Mouse (Mus musculus): ENCODE data around the gene Olfr1510. TPM values are rescaled to one million over a fixed set of nuclear protein-coding genes. Genes with fewer than 3 reads are reported as not detected.
A peak's percentile ranks its signal among the peaks of the same experiment; 100 is the strongest.
"Not testable (repeated sequence)": the region's sequence is repeated elsewhere in the genome, so short reads cannot be mapped to it uniquely, and the experiment has no call there.

Gene Olfr1510
- polyA plus RNA-seq (2012; rRNA removed) = not detected in 2 replicates

DNA sequence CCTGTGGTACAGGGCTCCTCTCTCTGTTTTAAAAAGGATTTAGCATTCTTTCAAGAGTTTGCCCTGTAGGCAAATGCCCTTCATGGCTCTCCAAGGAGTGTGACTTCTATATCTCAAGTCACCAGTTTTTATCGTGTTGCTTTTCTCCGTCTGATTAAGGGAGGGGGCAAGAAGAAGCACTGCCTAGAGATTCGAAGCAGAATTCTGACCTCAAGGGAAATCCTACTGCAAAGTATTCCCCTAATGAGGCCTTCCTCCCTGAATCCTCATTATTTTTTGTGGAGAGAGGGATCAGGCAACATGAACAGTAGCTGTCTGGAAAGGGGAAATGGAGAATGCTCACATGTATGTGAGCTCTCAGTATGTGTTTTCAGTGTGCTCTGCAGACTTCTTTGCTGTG, at the start of gene Olfr1510:
TSS of gene Olfr1510 (minus strand) at position 101 of the 400 bp plus-strand sequence.
- Histone ChIP-seq H3K36me3 (ENCODE audit: control insufficient read depth, insufficient read depth, low read length) (no peaks in the 10 kb centered on the region), H3K4me3 (ENCODE audit: extremely low read depth, insufficient read depth, insufficient read length) (no peak within 1 kb of the TSS), H3K27me3 (ENCODE audit: control insufficient read depth, insufficient read depth, low read length) (no peaks in the 10 kb centered on the region), H3K27ac (ENCODE audit: insufficient read depth, low read length) (no peak within 1 kb of the TSS; the same call in 1 of the 2 replicates), H3K4me1 (ENCODE audit: control insufficient read depth, insufficient read depth, insufficient read length) (no peaks in the 10 kb centered on the region)
- TF ChIP-seq CTCF (IDR thresholded peaks at IDR 0.05; ENCODE audit: extremely low read depth, insufficient read depth, insufficient read length, insufficient replicate concordance) = no peak
- no peak for TF ChIP-seq POLR2A (IDR thresholded peaks at IDR 0.05; ENCODE audit: low read depth, low read length)
- no peak for DNase-seq (ENCODE audit: low read depth in 1 of 2, low spot score in 2 of 2)
- 93% methylated on average over 3 of the region's 3 CpGs for WGBS

DNA sequence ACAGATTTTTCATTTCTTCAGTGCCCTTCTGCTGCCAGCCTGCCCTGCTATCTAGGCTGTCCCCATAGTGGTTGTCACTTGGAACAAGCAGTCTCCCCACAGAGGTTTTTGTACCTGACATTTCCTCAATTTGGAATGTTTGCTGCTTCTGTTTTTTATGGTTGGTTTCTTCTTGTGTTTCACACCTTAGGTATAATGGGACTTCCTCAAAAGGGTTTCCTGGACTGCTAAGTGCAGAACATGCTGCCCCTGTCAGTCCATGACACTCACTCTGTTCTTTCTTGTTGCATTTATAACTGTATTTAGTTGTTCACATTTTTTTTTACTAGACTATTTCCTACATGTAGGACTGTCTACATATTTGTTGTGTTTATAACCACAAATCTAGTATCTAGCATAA, 47.8 kb upstream of the Olfr1510 start:
- no peak overlapping the region for H3K27ac ChIP-seq (ENCODE audit: insufficient read depth, low read length)
- DNase-seq (ENCODE audit: low read depth in 1 of 2, low spot score in 2 of 2) = no peak
- TF ChIP-seq CTCF (IDR thresholded peaks at IDR 0.05; ENCODE audit: extremely low read depth, insufficient read depth, insufficient read length, insufficient replicate concordance) (no peak), POLR2A (IDR thresholded peaks at IDR 0.05; ENCODE audit: low read depth, low read length) (no peak)
- H3K4me1 ChIP-seq (ENCODE audit: control insufficient read depth, insufficient read depth, insufficient read length) = no peaks in the 10 kb centered on the region
- H3K27me3 ChIP-seq (ENCODE audit: control insufficient read depth, insufficient read depth, low read length) = no peaks in the 10 kb centered on the region
- H3K4me3 ChIP-seq (ENCODE audit: extremely low read depth, insufficient read depth, insufficient read length) = no peak overlapping the region
- H3K36me3 ChIP-seq (ENCODE audit: control insufficient read depth, insufficient read depth, low read length) = no peaks in the 10 kb centered on the region

DNA sequence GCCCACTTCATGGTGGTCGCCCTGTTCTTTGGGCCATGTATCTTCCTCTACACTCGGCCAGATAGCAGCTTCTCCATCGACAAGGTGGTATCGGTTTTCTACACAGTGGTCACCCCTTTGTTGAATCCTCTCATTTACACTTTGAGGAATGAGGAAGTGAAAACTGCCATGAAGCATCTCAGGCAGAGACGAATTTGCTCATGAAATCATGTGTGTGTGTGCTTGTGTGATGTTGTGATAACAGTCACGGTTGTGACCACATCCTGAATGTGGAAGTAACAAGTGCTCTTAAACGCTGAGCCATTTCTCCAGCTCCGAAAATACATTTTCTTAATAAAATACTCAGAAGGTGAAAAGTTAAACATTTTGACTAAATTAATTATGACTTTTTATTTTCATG, 37.0 kb upstream of the Olfr1510 start:
- Histone ChIP-seq H3K36me3 (ENCODE audit: control insufficient read depth, insufficient read depth, low read length) (no peaks in the 10 kb centered on the region), H3K4me3 (ENCODE audit: extremely low read depth, insufficient read depth, insufficient read length) (no peak overlapping the region), H3K27me3 (ENCODE audit: control insufficient read depth, insufficient read depth, low read length) (no peaks in the 10 kb centered on the region), H3K27ac (ENCODE audit: insufficient read depth, low read length) (no peak overlapping the region), H3K4me1 (ENCODE audit: control insufficient read depth, insufficient read depth, insufficient read length) (no peaks in the 10 kb centered on the region; the same call in 1 of the 2 replicates)
- peak; percentile 28 to 48 for DNase-seq (ENCODE audit: low read depth in 1 of 2, low spot score in 2 of 2)
- 7% methylated on average over 8 of the region's 8 CpGs for WGBS
- TF ChIP-seq CTCF (IDR thresholded peaks at IDR 0.05; ENCODE audit: extremely low read depth, insufficient read depth, insufficient read length, insufficient replicate concordance) (no peak), POLR2A (IDR thresholded peaks at IDR 0.05; ENCODE audit: low read depth, low read length) (no peak)

DNA sequence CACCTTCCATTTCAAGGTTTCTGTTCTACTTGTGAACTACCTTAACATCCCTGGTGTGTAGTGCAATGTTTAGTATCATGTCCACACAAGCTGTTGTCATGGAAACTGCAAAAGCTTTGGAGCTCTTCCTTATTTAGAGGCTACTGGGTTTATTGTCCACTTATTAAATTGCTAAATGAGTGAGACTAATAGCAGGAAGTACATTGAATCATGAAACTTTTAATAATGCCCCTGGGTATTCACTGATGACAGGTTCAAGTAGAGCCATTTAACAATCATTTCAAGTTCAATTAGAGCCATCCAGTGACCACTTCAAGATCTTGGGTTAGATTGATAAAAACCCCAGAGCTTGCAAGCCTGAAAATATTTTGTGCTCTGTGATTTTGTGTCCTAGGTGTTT, 28.5 kb upstream of the Olfr1510 start, which contains the start of gene Olfr1509:
TSS of gene Olfr1509 (plus strand) at position 301 of the 400 bp plus-strand sequence.
- no peaks in the 10 kb centered on the region for H3K27me3 ChIP-seq (ENCODE audit: control insufficient read depth, insufficient read depth, low read length)
- no peak for DNase-seq (ENCODE audit: low read depth in 1 of 2, low spot score in 2 of 2)
- TF ChIP-seq POLR2A (IDR thresholded peaks at IDR 0.05; ENCODE audit: low read depth, low read length) (no peak), CTCF (IDR thresholded peaks at IDR 0.05; ENCODE audit: extremely low read depth, insufficient read depth, insufficient read length, insufficient replicate concordance) (no peak)
- H3K4me1 ChIP-seq (ENCODE audit: control insufficient read depth, insufficient read depth, insufficient read length) = no peaks in the 10 kb centered on the region
- no peak within 1 kb of the TSS for H3K4me3 ChIP-seq (ENCODE audit: extremely low read depth, insufficient read depth, insufficient read length)
- no peak within 1 kb of the TSS for H3K27ac ChIP-seq (ENCODE audit: insufficient read depth, low read length)
- H3K36me3 ChIP-seq (ENCODE audit: control insufficient read depth, insufficient read depth, low read length) = no peaks in the 10 kb centered on the region

DNA sequence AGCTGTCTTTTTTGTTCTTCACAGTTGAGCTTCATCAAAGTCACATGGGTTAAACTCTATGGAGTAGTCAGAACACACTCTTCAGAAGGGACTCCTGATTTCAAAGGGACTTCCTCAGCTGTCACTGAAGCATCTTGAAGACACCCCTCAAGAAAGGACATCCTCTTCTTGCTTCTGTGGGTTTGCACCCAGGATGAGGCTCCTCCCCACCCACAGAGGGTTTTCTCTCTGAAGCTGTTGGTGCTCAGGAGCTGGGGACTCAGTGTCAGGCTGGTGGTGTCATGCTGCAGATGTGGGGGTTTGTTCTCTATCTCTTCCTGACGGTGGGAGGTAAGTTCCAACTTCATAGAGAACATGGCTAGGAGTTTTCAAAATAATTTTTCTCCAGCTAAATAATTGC, 13.5 kb upstream of the Olfr1510 start:
- no peak overlapping the region for H3K4me3 ChIP-seq (ENCODE audit: extremely low read depth, insufficient read depth, insufficient read length)
- H3K36me3 ChIP-seq (ENCODE audit: control insufficient read depth, insufficient read depth, low read length) = no peaks in the 10 kb centered on the region
- H3K27ac ChIP-seq (ENCODE audit: insufficient read depth, low read length) = no peak overlapping the region
- no peak for TF ChIP-seq CTCF (IDR thresholded peaks at IDR 0.05; ENCODE audit: extremely low read depth, insufficient read depth, insufficient read length, insufficient replicate concordance)
- TF ChIP-seq POLR2A (IDR thresholded peaks at IDR 0.05; ENCODE audit: low read depth, low read length) = no peak
- H3K27me3 ChIP-seq (ENCODE audit: control insufficient read depth, insufficient read depth, low read length) = no peaks in the 10 kb centered on the region
- WGBS = 59% methylated on average over 1 of the region's 1 CpGs
- no peaks in the 10 kb centered on the region for H3K4me1 ChIP-seq (ENCODE audit: control insufficient read depth, insufficient read depth, insufficient read length)
- peak; percentile 5 to 17 for DNase-seq (ENCODE audit: low read depth in 1 of 2, low spot score in 2 of 2)

DNA sequence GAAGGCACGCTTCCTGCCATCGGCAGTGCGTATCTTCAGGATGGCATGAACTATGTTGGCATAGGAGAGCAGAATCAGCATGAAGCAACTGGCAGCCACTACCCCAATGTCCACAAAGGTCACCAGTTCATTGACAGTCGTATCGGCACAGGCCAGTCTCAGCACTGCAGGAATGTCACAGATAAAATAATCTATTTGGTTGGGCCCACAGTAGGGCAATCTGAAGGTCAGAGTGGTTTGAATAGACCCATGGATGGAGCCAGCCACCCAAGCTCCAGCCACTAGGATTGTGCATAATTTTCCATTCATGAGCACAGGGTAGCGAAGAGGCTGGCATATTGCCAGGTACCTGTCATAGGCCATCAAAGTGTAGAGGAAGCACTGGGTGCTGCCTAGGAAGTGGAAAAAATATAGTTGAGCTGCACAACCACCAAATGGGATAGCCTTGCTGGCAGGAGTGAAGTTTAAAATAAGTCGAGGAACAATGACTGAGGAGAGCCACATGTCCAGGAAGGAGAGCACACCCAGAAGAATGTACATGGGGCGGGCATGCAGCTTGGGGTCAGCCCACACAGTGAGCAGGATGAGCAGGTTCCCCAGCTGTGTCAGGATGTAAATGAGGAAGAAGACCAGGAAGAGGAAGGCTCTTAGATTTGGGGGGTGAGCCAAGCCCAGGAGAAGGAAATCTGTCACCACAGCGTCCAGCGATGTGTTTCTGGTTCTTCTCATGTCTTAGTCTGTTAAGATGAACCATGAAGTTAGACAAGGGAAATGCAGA, 3.8 kb downstream of the Olfr1510 start:
- H3K4me3 ChIP-seq (ENCODE audit: extremely low read depth, insufficient read depth, insufficient read length); DNase-seq (ENCODE audit: low read depth in 1 of 2, low spot score in 2 of 2); H3K27ac ChIP-seq (ENCODE audit: insufficient read depth, low read length); H3K36me3 ChIP-seq (ENCODE audit: control insufficient read depth, insufficient read depth, low read length); H3K4me1 ChIP-seq (ENCODE audit: control insufficient read depth, insufficient read depth, insufficient read length); H3K27me3 ChIP-seq (ENCODE audit: control insufficient read depth, insufficient read depth, low read length): not testable (repeated sequence)
- WGBS = 50% methylated on average over 8 of the region's 10 CpGs

DNA sequence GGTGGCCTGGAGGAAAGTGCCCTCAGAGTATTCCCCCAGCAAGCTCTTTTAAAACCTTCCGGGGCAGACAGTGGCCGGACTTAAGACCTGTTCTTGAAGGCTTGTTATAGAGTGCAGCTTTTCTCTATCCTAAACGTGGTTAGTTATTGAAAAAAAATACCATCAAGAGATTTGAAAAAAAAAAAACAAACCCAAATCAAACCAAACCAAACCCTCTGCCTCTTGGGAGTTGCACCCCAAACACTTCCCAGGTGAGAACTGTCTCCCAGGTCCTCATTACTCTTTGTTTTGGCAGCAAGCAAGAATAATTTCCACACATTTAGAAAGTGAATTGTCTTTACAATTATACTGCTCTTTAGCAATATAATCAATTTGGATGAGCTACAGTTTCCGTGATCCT, 16.9 kb downstream of the Olfr1510 start, which contains the start of gene Olfr1511:
TSS of gene Olfr1511 (minus strand) at position 101 of the 400 bp plus-strand sequence.
- Histone ChIP-seq H3K27ac (ENCODE audit: insufficient read depth, low read length) (no peak within 1 kb of the TSS), H3K27me3 (ENCODE audit: control insufficient read depth, insufficient read depth, low read length) (no peaks in the 10 kb centered on the region), H3K36me3 (ENCODE audit: control insufficient read depth, insufficient read depth, low read length) (no peaks in the 10 kb centered on the region), H3K4me3 (ENCODE audit: extremely low read depth, insufficient read depth, insufficient read length) (no peak within 1 kb of the TSS), H3K4me1 (ENCODE audit: control insufficient read depth, insufficient read depth, insufficient read length) (no peaks in the 10 kb centered on the region)
- no peak for DNase-seq (ENCODE audit: low read depth in 1 of 2, low spot score in 2 of 2)
- 79% methylated on average over 4 of the region's 4 CpGs for WGBS
- no peak for TF ChIP-seq CTCF (IDR thresholded peaks at IDR 0.05; ENCODE audit: extremely low read depth, insufficient read depth, insufficient read length, insufficient replicate concordance)
- TF ChIP-seq POLR2A (IDR thresholded peaks at IDR 0.05; ENCODE audit: low read depth, low read length) = no peak

DNA sequence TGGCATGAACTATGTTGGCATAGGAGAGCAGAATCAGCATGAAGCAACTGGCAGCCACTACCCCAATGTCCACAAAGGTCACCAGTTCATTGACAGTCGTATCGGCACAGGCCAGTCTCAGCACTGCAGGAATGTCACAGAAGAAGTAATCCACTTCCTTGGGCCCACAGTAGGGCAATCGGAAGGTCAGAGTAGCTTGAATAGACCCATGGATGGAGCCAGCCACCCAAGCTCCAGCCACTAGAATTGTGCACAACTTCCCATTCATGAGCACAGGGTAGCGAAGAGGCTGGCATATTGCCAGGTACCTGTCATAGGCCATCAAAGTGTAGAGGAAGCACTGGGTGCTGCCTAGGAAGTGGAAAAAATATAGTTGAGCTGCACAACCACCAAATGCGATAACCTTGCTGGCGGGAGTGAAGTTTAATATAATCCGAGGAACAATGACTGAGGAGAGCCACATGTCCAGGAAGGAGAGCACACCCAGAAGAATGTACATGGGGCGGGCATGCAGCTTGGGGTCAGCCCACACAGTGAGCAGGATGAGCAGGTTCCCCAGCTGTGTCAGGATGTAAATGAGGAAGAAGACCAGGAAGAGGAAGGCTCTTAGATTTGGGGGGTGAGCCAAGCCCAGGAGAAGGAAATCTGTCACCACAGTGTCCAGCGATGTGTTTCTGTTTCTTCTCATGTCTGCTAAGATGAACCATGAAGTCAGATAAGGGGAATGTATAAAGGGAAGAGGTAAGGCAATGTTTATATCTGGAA, 23.9 kb downstream of the Olfr1510 start:
- not testable (repeated sequence) for H3K4me1 ChIP-seq (ENCODE audit: control insufficient read depth, insufficient read depth, insufficient read length); H3K4me3 ChIP-seq (ENCODE audit: extremely low read depth, insufficient read depth, insufficient read length); H3K27me3 ChIP-seq (ENCODE audit: control insufficient read depth, insufficient read depth, low read length); H3K27ac ChIP-seq (ENCODE audit: insufficient read depth, low read length); H3K36me3 ChIP-seq (ENCODE audit: control insufficient read depth, insufficient read depth, low read length); DNase-seq (ENCODE audit: low read depth in 1 of 2, low spot score in 2 of 2)
- 37% methylated on average over 9 of the region's 9 CpGs for WGBS
